Mouse (Mus musculus) brain, embryonic 14.5 days (tissue): ENCODE results near the gene Mdn1.

Experiments used
- CTCF ChIP-seq: fragments of 200-500 bp; IDR thresholded peaks from 2 replicates; pipeline ENCODE4 v1.5.1; 2012; ENCODE audit warnings: inconsistent platforms, mild to moderate bottlenecking, moderate library complexity, borderline replicate concordance; ENCODE audit not compliant: insufficient read depth, insufficient read length; ENCODE audit errors: extremely low read depth
- POLR2A ChIP-seq: fragments of 200-500 bp; IDR thresholded peaks from 2 replicates; pipeline ENCODE4 v1.6.1; 2012; ENCODE audit warnings: mild to moderate bottlenecking, inconsistent platforms, borderline replicate concordance; ENCODE audit not compliant: poor library complexity, insufficient read depth, insufficient read length, severe bottlenecking; ENCODE audit errors: extremely low read depth

- TF ChIP-seq CTCF = no peak
- TF ChIP-seq POLR2A = no peak
Measured at GRCm38 (mm10) chr4:32767471-32767870, 110.6 kb downstream of the Mdn1 start.
